Mouse (Mus musculus) kidney, postnatal 4 days (tissue): Measurements from ENCODE around the gene Dynlt1c.
A peak's percentile ranks its signal among the peaks of the same experiment; 100 is the strongest.
"Not testable (repeated sequence)": the region's sequence is repeated elsewhere in the genome, so short reads cannot be mapped to it uniquely, and the experiment has no call there.

Source experiments
- DNase-seq, 2 experiments: peaks; one replicate each; pipeline ENCODE4 v3.0.0; 2021; ENCODE audit warnings: mixed read lengths in 2 of 2

Gene Dynlt1c

DNA sequence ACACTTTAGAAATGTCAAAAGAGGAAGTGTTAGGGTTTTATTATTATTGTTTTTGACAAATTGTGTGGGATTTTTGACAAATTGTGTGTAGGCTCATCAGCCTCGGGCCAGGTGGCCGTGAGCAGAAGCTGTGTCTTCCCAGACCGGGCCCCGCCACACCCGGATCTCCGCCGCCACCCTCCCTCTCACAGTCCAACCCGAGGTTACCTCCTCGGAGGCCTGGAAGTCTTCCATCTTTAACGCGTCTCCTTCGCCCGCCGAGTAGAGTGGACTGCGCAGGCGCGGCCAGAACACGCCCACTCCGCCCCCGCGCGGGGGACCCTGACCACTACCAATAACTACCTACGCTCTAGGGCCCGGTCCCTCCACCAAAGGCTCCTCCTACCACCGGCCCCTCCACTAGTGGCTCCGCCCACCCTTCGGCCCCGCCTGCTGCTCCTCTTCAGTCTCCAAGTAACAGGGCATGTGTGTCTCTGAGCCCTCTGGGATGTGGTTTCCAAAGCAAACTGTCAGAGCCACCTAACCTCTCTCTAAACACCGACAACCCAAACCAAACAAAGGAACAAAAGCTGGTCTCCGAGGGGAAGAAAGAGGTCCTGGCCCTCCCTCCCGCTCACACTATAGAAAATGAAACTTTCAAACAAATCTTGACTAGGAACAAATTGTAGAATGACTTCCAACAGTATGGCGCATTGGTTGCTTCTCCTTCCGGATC lies 54.3 kb downstream of the Dynlt1c start, which contains the start of gene Dynlt1f:
Gene Dynlt1f (minus strand): TSS at position 334 of the 715 bp plus-strand sequence.
- DNase-seq = peak; percentile 68 to 76

DNA sequence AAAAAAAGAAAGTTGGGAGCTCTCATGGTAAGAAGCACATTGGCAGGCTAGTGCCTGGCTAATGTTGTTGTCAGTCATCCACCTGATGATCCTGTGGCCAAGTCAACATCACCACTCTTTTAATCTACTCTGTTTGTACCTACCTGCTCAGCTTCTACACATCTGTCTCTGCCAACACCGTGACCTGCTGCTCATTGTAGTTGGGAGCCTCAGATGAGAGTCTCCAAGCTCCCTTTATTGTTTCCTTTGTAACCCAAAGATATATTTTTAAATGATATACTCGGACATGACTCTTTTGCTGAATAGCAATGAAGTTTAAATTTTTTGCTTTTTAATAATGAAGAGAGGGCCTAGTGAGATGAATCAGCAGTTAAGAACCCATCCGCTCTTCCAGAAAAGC lies 55.0 kb downstream of the Dynlt1c start:
- not testable (repeated sequence) for DNase-seq

DNA sequence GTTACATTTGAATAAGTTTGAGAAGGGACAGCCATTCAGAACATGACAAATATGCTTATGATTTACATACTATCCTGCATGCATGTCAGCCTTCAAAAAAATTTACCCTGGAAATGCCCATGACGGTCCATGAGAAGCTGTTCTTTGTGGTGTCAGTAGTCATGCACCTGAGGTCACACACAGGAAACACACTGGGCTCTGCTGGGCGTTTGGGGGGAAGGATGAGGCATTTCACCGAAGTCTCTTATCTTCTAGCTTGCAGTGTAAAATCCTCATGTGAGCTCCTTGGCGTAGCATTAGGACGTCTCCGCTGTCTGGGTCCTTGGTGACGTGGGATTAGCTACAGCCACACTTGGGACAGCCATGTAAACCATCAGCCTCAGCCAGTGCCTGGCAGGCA lies 57.3 kb downstream of the Dynlt1c start, which contains the start of gene Sytl3:
Gene Sytl3 (plus strand): TSS at position 293 of the 400 bp plus-strand sequence.
- DNase-seq = not testable (repeated sequence)
